Mouse (Mus musculus) heart, embryonic 12.5 days (tissue): ENCODE data around the gene Cdk12. TPM values are rescaled to one million over a fixed set of nuclear protein-coding genes. Genes with fewer than 3 reads are reported as not detected.

ENCODE experiments used
- ATAC-seq: fragments of 200-750 bp; cut with Nextera tagmentation; 2 replicates; pipeline ENCODE4 v1.8.0; 2017; ENCODE audit warnings: moderate TSS enrichment, moderate library complexity; ENCODE audit not compliant: insufficient number of reproducible peaks, low FRiP score
- H3K27ac ChIP-seq: fragments of 300-500 bp; sonication (generic); 2 replicates; pipeline ENCODE4 v1.5.1; 2016; ENCODE audit warnings: mild to moderate bottlenecking, moderate library complexity; ENCODE audit not compliant: poor library complexity, severe bottlenecking
- H3K27me3 ChIP-seq: fragments of 300-500 bp; sonication (generic); replicated peaks from 2 replicates; pipeline ENCODE4 v1.6.1; 2016; ENCODE audit warnings: mild to moderate bottlenecking, moderate library complexity
- H3K36me3 ChIP-seq: fragments of 300-500 bp; sonication (generic); 2 replicates; pipeline ENCODE4 v1.6.1; 2016; ENCODE audit warnings: mild to moderate bottlenecking, moderate library complexity
- H3K4me1 ChIP-seq: fragments of 300-500 bp; sonication (generic); replicated peaks from 2 replicates; pipeline ENCODE4 v1.6.1; 2016; ENCODE audit warnings: mild to moderate bottlenecking
- H3K4me2 ChIP-seq: fragments of 300-500 bp; sonication (generic); 2 replicates; pipeline ENCODE4 v1.6.1; 2016; ENCODE audit warnings: mild to moderate bottlenecking, moderate library complexity
- H3K4me3 ChIP-seq: fragments of 300-500 bp; sonication (generic); 2 replicates; pipeline ENCODE4 v1.5.1; 2016; ENCODE audit warnings: mild to moderate bottlenecking
- H3K9ac ChIP-seq: fragments of 300-500 bp; sonication (generic); 2 replicates; pipeline ENCODE4 v1.6.1; 2016; ENCODE audit warnings: mild to moderate bottlenecking, moderate library complexity
- H3K9me3 ChIP-seq: fragments of 300-500 bp; sonication (generic); replicated peaks from 2 replicates; pipeline ENCODE4 v1.6.1; 2016; ENCODE audit warnings: mild to moderate bottlenecking, moderate library complexity
- WGBS: fragments of 180-500 bp; shearing (Covaris S2); methylation state at CpG from one replicate; pipeline ENCODE4 v1.1.7; 2016; 5-methylcytosine and 5-hydroxymethylcytosine counted together
- polyA plus RNA-seq: library from polyadenylated mRNA; unstranded; fragments of >200 nt; fragmentation: Nextera tagmentation; extraction: Ambion mirVana; gene quantifications from 2 replicates; pipeline ENCODE4 v1.2.1, GENCODE M21; 2016

The Cdk12 gene
- polyA plus RNA-seq, 1 experiment from 2014 or later: 9.4 TPM

DNA sequence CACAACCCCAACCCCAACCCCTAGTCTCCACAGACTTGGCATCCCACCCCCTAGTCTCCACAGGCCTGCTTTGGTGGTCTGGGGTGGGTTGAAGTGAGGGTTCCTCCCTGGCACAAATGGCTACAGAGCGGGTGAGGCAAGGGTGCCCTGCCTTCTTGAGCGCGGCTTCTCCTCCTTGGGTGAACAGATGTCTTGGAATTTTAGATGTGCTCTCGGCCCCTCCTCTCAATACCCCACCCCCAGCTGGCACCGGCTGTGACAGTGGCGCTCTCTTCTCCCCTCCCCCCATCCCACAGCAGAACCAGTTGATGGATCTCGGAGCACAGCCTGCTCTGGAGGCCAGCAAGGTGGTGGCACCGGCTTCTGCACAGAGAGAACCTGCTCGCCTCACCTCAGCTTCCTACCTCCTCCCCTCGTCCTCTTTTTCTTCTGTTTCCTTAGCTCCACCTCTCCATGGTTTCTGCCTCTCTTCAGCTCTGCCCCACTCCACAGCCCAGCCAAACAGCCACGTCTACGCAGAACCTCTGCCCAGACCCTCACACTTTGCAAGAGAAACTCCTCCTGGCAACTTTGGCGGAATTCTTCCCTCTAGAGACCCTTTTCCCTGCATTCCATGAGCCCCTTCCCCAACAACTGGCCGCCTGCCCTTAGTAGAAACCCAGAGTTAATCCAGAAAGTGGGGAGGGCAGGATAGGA lies 115.7 kb downstream of the Cdk12 start:
- Histone ChIP-seq H3K27me3 (peaks cover 100% of the 10 kb centered on the region), H3K4me3 (no peak overlapping the region), H3K4me2 (no peak overlapping the region), H3K4me1 (0 out of 2 replicates have a peak, but pooled peaks cover 4% of the 10 kb centered on the region), H3K36me3 (no peaks in the 10 kb centered on the region), H3K27ac (no peak overlapping the region), H3K9me3 (no peaks in the 10 kb centered on the region), H3K9ac (no peak overlapping the region)
- 2% methylated on average over 14 of the region's 14 CpGs for WGBS
- no peak for ATAC-seq

DNA sequence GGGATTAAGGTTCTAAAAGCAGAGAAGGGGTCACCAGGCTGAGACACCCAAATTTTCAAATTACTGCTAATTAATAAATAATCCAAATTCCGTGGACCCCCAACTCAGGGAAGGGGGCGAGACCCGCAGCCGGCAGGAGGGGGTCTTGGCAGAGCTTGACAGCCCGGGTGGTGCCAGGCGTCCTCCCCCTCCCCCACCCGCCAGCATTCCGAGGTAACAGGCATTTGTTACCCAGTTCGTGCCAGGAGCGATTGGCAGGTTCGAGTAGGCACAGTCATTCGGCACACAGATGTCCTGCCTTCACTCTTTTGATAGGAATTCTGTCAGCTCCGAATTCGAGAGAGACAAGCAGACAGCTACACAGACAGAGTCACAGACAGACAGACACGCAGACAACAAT lies 116.3 kb downstream of the Cdk12 start:
- 5% methylated on average over 15 of the region's 15 CpGs for WGBS
- no peaks in the 10 kb centered on the region for H3K36me3 ChIP-seq
- ATAC-seq: no peak
- H3K27ac ChIP-seq: no peak overlapping the region
- H3K27me3 ChIP-seq: peaks cover 100% of the 10 kb centered on the region
- H3K4me3 ChIP-seq: no peak overlapping the region
- no peaks in the 10 kb centered on the region for H3K4me1 ChIP-seq
- H3K9me3 ChIP-seq: no peaks in the 10 kb centered on the region
- no peak overlapping the region for H3K9ac ChIP-seq
- H3K4me2 ChIP-seq: no peak overlapping the region

DNA sequence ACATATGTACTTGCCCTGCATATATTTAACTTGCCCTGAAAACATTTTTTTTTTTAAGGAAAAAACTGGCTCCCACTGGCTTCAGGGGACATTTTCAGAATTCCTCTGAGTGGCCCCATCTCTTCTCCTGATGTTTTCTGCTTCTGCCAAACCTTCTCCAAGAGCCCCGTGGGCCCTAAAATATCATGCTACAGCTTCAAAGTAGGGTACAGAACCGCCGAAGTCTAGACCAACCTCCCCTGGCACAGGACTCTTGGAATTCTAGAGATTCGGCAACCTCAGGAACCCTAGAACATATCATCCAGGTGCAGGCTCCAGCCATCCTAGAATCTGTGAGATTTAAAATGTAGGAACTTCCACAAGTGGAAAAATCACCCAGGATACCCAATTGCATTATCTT lies 116.7 kb downstream of the Cdk12 start:
- Histone ChIP-seq H3K27me3 (peaks cover 100% of the 10 kb centered on the region), H3K4me1 (no peaks in the 10 kb centered on the region), H3K9me3 (no peaks in the 10 kb centered on the region), H3K4me3 (no peak overlapping the region), H3K27ac (no peak overlapping the region), H3K9ac (no peak overlapping the region), H3K4me2 (no peak overlapping the region), H3K36me3 (no peaks in the 10 kb centered on the region)
- no peak for ATAC-seq
- 18% methylated on average over 4 of the region's 4 CpGs for WGBS

DNA sequence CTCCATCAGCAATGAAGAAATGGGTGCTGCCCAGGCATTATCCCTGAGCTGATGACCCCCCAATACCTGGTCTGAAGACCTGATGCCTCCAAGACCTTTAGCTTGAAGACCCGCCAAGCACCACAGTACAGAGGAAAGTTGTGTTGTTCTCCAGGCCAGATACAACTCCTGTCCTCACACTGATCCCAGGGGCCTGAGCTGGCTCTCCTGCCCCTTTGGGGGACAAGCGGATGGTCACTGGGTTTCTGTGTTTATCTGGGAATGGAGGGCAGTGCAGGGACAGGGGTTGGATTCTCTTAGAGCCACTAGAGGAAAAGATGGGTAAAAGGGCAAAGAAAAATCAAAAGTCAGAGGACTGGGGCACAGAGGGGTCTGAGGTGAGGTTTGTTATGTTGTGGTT lies 117.1 kb downstream of the Cdk12 start:
- Histone ChIP-seq H3K27me3 (peaks cover 100% of the 10 kb centered on the region), H3K4me2 (no peak overlapping the region), H3K4me1 (no peaks in the 10 kb centered on the region), H3K27ac (no peak overlapping the region), H3K9me3 (no peaks in the 10 kb centered on the region), H3K9ac (no peak overlapping the region), H3K4me3 (no peak overlapping the region), H3K36me3 (no peaks in the 10 kb centered on the region)
- ATAC-seq: no peak
- WGBS: 15% methylated on average over 2 of the region's 2 CpGs

DNA sequence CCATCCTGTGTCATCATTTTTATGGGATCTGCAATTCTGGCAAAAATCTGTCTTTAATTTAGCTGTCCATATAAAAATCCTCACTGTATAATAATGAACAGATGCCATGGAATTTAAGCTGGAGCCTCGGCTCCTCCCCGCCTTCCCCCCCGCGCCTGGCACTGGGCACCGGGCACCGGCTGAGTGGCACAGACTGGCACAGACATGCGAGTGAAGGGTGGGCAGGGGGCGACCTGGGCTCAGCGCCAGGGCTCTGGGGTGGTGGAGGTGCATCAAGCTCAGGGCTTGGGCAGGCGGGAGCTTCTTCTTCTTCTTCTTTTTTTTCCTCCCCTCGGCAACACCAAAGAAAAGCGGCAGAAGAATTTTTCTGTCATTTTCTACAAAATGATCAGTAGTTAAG lies 117.5 kb downstream of the Cdk12 start:
- no peak overlapping the region for H3K4me2 ChIP-seq
- no peak overlapping the region for H3K4me3 ChIP-seq
- no peak overlapping the region for H3K9ac ChIP-seq
- H3K27me3 ChIP-seq: peaks cover 100% of the 10 kb centered on the region
- no peaks in the 10 kb centered on the region for H3K4me1 ChIP-seq
- WGBS: 13% methylated on average over 12 of the region's 12 CpGs
- no peaks in the 10 kb centered on the region for H3K9me3 ChIP-seq
- ATAC-seq: no peak
- no peak overlapping the region for H3K27ac ChIP-seq
- H3K36me3 ChIP-seq: no peaks in the 10 kb centered on the region

DNA sequence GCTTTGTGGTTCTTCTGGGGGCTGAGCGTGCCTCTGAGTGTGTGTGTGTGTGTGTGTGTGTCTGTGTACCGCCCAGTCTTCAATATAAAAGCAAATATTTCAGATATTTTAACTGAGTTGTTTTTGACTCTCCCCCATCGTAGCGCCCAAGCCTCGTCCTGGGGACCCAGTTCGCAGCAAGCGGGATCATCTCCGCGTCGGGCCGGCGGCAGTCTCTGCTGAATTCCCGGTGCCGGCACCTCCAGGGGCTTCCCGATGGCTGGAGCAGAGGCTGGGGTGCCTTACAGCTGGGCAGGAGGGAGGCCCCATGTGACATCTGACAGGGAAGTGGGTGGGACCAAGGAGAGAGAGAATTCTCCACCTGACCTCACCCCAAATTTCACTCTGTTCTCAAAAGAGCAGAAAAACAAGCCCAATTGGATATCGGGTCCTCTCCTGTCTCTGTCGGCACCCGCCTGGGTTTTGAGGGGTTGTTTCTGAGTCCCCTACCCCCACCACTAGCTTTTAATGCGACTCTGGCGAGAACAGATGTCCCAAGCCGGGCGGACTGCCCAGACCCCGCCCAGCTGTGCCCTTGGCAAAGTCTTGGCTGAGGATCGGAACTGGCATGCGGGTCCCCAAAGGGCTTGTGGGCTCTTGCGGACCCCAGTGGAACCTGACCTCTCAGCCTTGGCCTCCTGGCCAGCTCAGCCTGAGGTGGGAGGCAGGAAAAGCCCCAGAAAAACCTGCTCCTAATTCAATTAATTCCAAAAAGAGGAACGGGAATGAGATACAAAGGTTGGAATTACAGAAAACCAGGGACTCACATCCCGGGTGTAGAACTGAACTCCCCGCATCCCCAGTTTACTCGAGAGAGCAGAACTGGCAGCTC lies 118.2 kb downstream of the Cdk12 start:
- 1% methylated on average over 30 of the region's 30 CpGs for WGBS
- H3K9ac ChIP-seq: no peak overlapping the region
- no peaks in the 10 kb centered on the region for H3K36me3 ChIP-seq
- H3K27me3 ChIP-seq: peaks cover 100% of the 10 kb centered on the region
- no peak overlapping the region for H3K27ac ChIP-seq
- no peaks in the 10 kb centered on the region for H3K9me3 ChIP-seq
- no peaks in the 10 kb centered on the region for H3K4me1 ChIP-seq
- no peak overlapping the region for H3K4me3 ChIP-seq
- no peak for ATAC-seq
- H3K4me2 ChIP-seq: no peak overlapping the region

DNA sequence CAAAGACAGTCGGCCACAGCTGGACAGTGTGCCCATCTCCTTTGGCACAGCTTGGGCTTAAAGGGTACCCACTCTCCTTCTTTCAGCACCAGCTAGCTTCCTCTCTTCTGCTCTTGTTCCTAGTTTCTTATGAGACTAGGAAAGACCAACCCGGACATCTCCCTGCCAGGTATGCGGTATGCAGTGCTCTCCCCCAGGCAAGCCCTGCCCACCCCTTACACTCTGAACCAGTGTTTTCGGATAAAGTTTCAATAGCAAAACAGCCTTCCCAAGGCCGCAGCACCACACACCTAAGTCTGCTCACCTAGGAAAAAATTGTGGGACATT lies 118.8 kb downstream of the Cdk12 start:
- no peak overlapping the region for H3K4me3 ChIP-seq
- peaks cover 98% of the 10 kb centered on the region for H3K27me3 ChIP-seq
- H3K27ac ChIP-seq: no peak overlapping the region
- WGBS: 9% methylated on average over 5 of the region's 5 CpGs
- no peak overlapping the region for H3K9ac ChIP-seq
- no peak for ATAC-seq
- H3K4me2 ChIP-seq: no peak overlapping the region
- no peaks in the 10 kb centered on the region for H3K4me1 ChIP-seq
- no peaks in the 10 kb centered on the region for H3K9me3 ChIP-seq
- H3K36me3 ChIP-seq: no peaks in the 10 kb centered on the region

DNA sequence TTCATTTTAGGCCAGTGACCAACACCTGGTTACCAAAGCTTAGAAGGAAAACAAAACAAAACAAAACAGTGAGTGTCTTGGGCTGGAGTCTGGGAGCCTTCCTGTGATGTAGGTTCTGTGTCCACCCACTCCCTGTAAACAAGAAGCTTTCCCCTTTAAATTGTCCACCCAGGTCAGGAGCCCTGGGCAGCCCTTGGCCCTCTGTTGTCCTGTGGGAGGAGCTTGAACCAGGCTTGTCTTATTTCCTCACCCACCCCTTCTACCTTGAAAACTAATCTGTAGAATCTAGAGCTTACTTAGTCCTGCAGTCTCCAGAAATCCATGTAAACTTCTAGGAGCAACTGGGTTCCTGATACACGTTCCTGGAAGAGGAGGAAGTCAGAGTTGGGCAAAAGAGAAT lies 119.3 kb downstream of the Cdk12 start:
- Histone ChIP-seq H3K9ac (no peak overlapping the region), H3K27ac (no peak overlapping the region), H3K4me2 (no peak overlapping the region), H3K36me3 (no peaks in the 10 kb centered on the region), H3K4me3 (no peak overlapping the region), H3K9me3 (no peaks in the 10 kb centered on the region), H3K27me3 (peaks cover 98% of the 10 kb centered on the region), H3K4me1 (peaks cover 5% of the 10 kb centered on the region)
- WGBS: 0% methylated on average over 1 of the region's 1 CpGs
- no peak for ATAC-seq

DNA sequence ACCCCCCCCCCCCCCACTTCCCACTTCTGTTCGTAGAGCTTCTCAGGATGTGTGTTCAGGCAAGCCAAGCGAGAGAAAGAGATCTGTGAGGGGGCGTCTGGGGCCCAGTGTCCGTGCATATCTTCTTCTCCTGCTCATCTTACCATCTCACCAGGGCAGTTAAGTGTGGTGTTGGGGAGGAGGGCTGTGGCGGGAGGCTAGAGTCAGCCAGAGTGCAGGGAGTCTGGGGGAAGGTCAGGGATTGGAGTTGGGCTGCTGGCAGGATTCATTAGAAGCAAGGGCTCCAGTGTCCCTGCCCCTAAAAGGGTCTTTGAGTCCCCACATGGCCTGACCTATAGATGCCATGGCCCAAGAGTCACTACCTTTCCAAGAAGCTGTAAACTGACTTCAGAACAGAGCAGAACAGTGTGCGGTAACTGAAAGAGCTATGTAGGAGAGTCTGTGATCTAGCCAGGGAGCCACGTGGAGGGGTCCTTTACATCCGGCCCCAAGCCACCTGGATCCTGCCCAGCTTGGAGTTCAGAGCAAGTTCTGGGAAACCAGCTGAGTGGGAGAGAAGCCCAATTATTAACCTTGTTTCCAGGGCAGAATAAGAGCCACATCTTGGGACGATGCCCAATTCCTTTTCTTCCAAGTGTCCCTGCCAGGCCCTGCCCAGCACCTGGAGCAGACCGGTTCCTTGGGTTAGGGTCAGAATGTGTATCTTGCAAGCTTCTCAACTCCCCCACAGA lies 120.4 kb downstream of the Cdk12 start:
- Histone ChIP-seq H3K27ac (no peak overlapping the region), H3K36me3 (no peaks in the 10 kb centered on the region), H3K9ac (no peak overlapping the region), H3K4me3 (no peak overlapping the region), H3K27me3 (peaks cover 98% of the 10 kb centered on the region), H3K4me2 (no peak overlapping the region), H3K9me3 (no peaks in the 10 kb centered on the region), H3K4me1 (peaks cover 16% of the 10 kb centered on the region)
- no peak for ATAC-seq
- WGBS: 4% methylated on average over 10 of the region's 10 CpGs

DNA sequence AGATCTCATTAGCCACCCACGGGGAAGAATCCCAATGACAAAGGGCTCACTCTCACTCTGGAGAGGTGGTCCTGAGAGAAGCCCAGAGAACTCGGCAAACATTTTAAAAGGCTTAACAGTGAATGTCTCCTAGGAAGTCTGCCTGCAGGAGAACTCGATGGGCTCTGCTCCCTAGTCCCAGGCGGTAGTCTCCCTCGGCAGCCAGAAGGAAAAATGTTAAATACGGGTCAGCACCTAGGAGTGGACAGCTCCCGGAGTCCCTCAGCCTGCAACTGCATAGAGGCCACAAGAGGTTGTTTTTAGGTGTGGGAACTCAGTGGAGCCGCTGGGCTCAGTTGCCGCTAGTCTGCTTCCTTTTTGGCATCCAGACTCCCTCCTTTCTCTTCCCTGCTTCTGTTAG lies 121.1 kb downstream of the Cdk12 start:
- Histone ChIP-seq H3K27ac (no peak overlapping the region), H3K9ac (no peak overlapping the region), H3K27me3 (peaks cover 98% of the 10 kb centered on the region), H3K4me2 (no peak overlapping the region), H3K36me3 (no peaks in the 10 kb centered on the region), H3K4me1 (peaks cover 22% of the 10 kb centered on the region), H3K4me3 (no peak overlapping the region), H3K9me3 (no peaks in the 10 kb centered on the region)
- WGBS: 1% methylated on average over 9 of the region's 9 CpGs
- ATAC-seq: no peak

DNA sequence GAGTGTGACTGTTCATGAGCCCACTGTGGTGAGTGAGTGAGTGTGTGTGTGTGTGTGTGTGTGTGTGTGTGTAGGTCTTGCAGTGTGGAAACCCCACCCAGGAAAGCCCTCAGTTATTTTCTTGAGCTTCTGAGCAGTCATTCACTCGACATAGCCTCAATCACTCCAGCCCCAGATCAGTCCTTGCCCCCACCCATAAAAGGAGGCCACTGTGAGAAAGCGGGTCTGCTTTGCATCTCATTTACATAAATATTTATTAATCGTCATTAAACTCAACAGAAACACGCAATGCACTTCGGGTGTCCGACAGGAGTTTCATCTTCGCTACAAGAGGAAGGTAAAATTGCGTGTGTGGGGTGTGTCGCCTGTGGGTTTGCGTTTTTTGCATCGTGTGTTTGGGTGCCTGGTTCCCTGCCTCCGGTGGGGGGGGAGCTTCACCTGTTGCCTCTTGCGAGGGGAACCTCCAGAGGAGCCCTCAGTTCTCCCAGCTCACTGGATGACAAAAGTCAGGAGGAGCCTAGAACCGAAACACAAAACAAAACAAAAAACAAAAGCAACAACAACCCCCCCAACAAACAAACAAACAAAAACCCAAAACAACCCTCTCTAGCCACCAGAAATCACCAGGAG lies 122.4 kb downstream of the Cdk12 start:
- peaks cover 22% of the 10 kb centered on the region for H3K4me1 ChIP-seq
- H3K4me2 ChIP-seq: no peak overlapping the region
- no peak overlapping the region for H3K9ac ChIP-seq
- H3K4me3 ChIP-seq: no peak overlapping the region
- no peak for ATAC-seq
- 5% methylated on average over 14 of the region's 14 CpGs for WGBS
- H3K27ac ChIP-seq: no peak overlapping the region
- no peaks in the 10 kb centered on the region for H3K36me3 ChIP-seq
- H3K9me3 ChIP-seq: no peaks in the 10 kb centered on the region
- peaks cover 98% of the 10 kb centered on the region for H3K27me3 ChIP-seq
